Mouse (Mus musculus): ENCODE measurements at regions not wholly inside any gene's neighbourhood (a gene's known extent, or its start where the extent isn't known, plus 50 kb on each side); places are given as distances from the start of the nearest gene placed in this dataset.

DNA sequence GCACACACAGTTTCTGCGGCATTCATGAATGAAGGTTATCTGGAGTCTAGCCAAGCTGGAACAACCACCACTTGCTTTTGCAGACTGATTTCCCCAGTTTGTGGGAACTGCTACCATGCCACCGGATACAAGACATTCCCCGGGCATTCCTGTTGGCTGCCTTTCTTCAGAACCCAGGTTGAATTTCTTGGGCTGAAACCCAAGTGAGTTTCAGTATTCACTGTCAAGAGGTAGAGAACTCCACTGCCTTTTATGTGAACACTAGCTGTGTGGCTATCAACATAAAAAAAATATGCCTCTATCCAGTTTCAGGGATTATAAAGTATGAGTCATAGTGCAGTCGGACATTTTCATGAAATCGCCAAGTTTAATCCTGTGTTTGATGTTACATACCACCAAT, 216.3 kb upstream of the A1bg start:
- Histone ChIP-seq H3K4me2 (replicated peaks; ENCODE audit: low read depth, low read length) (no peak overlapping the region), H3K9me3 (ENCODE audit: low read length) (no peaks in the 10 kb centered on the region), H3K9ac (replicated peaks; ENCODE audit: low read length) (no peak overlapping the region), H3K4me3 (ENCODE audit: low read length) (no peak overlapping the region), H3K36me3 (ENCODE audit: insufficient read depth, low read length) (no peaks in the 10 kb centered on the region), H3K27ac (ENCODE audit: low read length) (no peak overlapping the region), H3K27me3 (ENCODE audit: insufficient read depth, low read length) (no peaks in the 10 kb centered on the region), H3K4me1 (ENCODE audit: insufficient read depth, low read length) (no peaks in the 10 kb centered on the region)
- ATAC-seq (ENCODE audit: low FRiP score, low TSS enrichment), result no peak
- 79% methylated on average over 5 of the region's 5 CpGs for WGBS

DNA sequence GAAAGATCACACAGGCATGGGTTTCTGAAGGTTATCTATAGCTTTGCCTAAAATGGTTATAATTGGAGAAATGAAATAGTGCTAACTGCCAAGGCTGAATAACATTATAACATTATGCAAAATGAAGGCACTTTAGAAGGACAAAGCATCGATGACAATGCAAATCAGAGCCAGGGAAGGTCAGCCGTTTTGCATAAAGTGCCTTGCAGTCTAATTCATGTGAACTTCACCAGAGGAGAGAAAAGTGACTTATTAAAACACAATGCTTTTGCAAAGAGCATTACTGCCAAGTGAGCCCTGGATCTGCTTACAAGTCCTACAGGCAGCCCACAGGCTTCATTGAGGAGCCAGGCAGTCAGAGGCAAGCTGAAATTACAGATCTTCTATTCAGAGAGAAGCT, 214.0 kb upstream of the A1bg start:
- Histone ChIP-seq H3K9ac (replicated peaks; ENCODE audit: low read length) (no peak overlapping the region), H3K9me3 (ENCODE audit: low read length) (no peaks in the 10 kb centered on the region), H3K4me3 (ENCODE audit: low read length) (no peak overlapping the region), H3K36me3 (ENCODE audit: insufficient read depth, low read length) (no peaks in the 10 kb centered on the region), H3K4me1 (ENCODE audit: insufficient read depth, low read length) (no peaks in the 10 kb centered on the region), H3K27ac (ENCODE audit: low read length) (no peak overlapping the region), H3K4me2 (replicated peaks; ENCODE audit: low read depth, low read length) (no peak overlapping the region), H3K27me3 (ENCODE audit: insufficient read depth, low read length) (no peaks in the 10 kb centered on the region)
- WGBS, result 76% methylated on average over 2 of the region's 2 CpGs
- no peak for ATAC-seq (ENCODE audit: low FRiP score, low TSS enrichment)

DNA sequence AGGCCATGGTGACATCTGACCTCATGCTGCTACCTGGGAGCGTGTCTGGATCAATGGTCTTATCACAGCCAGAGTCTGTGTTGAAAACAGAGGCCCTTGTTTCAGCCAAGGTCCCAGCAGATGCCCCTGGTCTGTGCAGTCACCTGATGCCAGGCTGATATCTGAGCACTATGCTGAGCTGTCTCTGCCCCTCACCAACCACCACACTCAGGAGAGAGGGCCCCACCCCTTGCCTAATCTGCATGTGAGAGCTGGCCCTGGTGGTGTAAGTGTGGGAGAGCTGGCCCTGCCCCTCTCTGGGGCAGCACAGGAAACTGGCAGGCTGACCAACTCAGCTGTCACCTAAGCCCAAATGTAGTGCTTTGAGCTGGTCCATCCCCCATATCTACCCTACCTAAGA, 210.5 kb upstream of the A1bg start:
- Histone ChIP-seq H3K4me1 (ENCODE audit: insufficient read depth, low read length) (no peaks in the 10 kb centered on the region), H3K4me3 (ENCODE audit: low read length) (no peak overlapping the region), H3K9ac (replicated peaks; ENCODE audit: low read length) (no peak overlapping the region), H3K4me2 (replicated peaks; ENCODE audit: low read depth, low read length) (no peak overlapping the region), H3K9me3 (ENCODE audit: low read length) (no peaks in the 10 kb centered on the region), H3K36me3 (ENCODE audit: insufficient read depth, low read length) (no peaks in the 10 kb centered on the region), H3K27ac (ENCODE audit: low read length) (no peak overlapping the region), H3K27me3 (ENCODE audit: insufficient read depth, low read length) (no peaks in the 10 kb centered on the region)
- WGBS, result 90% methylated on average over 1 of the region's 1 CpGs
- ATAC-seq (ENCODE audit: low FRiP score, low TSS enrichment), result peak; percentile 81

DNA sequence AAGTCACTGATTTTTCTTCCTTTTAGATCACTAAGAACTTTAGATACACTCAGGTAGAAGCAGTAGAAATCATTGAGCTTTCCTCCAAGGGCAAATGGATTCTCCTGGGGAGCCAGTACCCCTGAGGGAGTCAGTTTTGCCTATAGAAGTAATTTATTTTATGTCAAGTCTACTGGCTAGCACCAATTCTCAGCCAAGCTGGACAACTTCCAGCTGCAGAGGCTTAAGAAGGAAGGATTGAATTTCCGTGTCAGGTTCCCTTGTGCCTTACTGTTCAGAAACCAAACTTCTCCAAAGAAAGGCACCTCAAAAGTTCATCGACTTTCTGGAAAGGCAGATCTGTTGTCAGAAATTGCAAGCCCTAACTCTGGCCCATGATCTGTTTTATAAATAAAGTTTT, 205.2 kb upstream of the A1bg start:
- H3K36me3 ChIP-seq (ENCODE audit: insufficient read depth, low read length), result no peaks in the 10 kb centered on the region
- H3K27ac ChIP-seq (ENCODE audit: low read length), result no peak overlapping the region
- H3K27me3 ChIP-seq (ENCODE audit: insufficient read depth, low read length), result no peaks in the 10 kb centered on the region
- ATAC-seq (ENCODE audit: low FRiP score, low TSS enrichment), result no peak
- WGBS, result 20% methylated on average over 2 of the region's 2 CpGs
- no peak overlapping the region for H3K4me2 ChIP-seq (replicated peaks; ENCODE audit: low read depth, low read length)
- no peaks in the 10 kb centered on the region for H3K9me3 ChIP-seq (ENCODE audit: low read length)
- no peak overlapping the region for H3K9ac ChIP-seq (replicated peaks; ENCODE audit: low read length)
- H3K4me1 ChIP-seq (ENCODE audit: insufficient read depth, low read length), result no peaks in the 10 kb centered on the region
- no peak overlapping the region for H3K4me3 ChIP-seq (ENCODE audit: low read length)

GRCm38 (mm10) chr15:61127130-61127529, 204.3 kb upstream of the A1bg start:
- ATAC-seq (ENCODE audit: low FRiP score, low TSS enrichment), result no peak
- no peak overlapping the region for H3K9ac ChIP-seq (replicated peaks; ENCODE audit: low read length)
- H3K36me3 ChIP-seq (ENCODE audit: insufficient read depth, low read length), result no peaks in the 10 kb centered on the region
- no peak overlapping the region for H3K27ac ChIP-seq (ENCODE audit: low read length)
- no peaks in the 10 kb centered on the region for H3K27me3 ChIP-seq (ENCODE audit: insufficient read depth, low read length)
- H3K4me1 ChIP-seq (ENCODE audit: insufficient read depth, low read length), result no peaks in the 10 kb centered on the region
- no peak overlapping the region for H3K4me2 ChIP-seq (replicated peaks; ENCODE audit: low read depth, low read length)
- no peak overlapping the region for H3K4me3 ChIP-seq (ENCODE audit: low read length)
- no peaks in the 10 kb centered on the region for H3K9me3 ChIP-seq (ENCODE audit: low read length)

DNA sequence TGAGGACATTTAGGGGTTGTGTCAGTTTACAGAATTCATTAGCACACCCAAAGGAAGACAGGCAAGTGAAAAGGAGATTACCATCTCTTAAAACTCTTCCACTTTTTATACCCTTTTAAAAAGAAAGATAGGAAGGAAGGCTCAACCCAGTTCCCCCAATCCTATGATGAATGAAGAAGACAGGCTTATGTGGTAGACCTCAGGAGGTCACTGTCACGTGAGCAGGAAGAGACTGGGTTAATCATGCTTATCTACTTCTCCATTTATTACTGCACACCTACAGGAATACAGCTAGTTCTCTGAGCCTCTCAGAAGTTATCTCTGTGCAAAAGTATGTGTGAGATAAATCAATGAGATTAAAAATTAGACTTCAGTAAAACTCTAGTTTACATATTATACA, 194.1 kb upstream of the A1bg start:
- no peak overlapping the region for H3K9ac ChIP-seq (replicated peaks; ENCODE audit: low read length)
- no peak overlapping the region for H3K4me2 ChIP-seq (replicated peaks; ENCODE audit: low read depth, low read length)
- H3K9me3 ChIP-seq (ENCODE audit: low read length), result no peaks in the 10 kb centered on the region
- no peaks in the 10 kb centered on the region for H3K4me1 ChIP-seq (ENCODE audit: insufficient read depth, low read length)
- H3K27ac ChIP-seq (ENCODE audit: low read length), result no peak overlapping the region
- no peak overlapping the region for H3K4me3 ChIP-seq (ENCODE audit: low read length)
- ATAC-seq (ENCODE audit: low FRiP score, low TSS enrichment), result no peak
- no peaks in the 10 kb centered on the region for H3K27me3 ChIP-seq (ENCODE audit: insufficient read depth, low read length)
- no peaks in the 10 kb centered on the region for H3K36me3 ChIP-seq (ENCODE audit: insufficient read depth, low read length)
- WGBS, result 10% methylated on average over 1 of the region's 1 CpGs

GRCm38 (mm10) chr15:61109429-61110128, 186.8 kb upstream of the A1bg start:
- Histone ChIP-seq H3K36me3 (ENCODE audit: insufficient read depth, low read length) (no peaks in the 10 kb centered on the region), H3K4me1 (ENCODE audit: insufficient read depth, low read length) (0 out of 2 replicates have a peak, but pooled peaks cover 9% of the 10 kb centered on the region), H3K27ac (ENCODE audit: low read length) (peak overlapping the region; percentile 19; the same call in 1 of the 2 replicates), H3K27me3 (ENCODE audit: insufficient read depth, low read length) (no peaks in the 10 kb centered on the region), H3K9me3 (ENCODE audit: low read length) (no peaks in the 10 kb centered on the region), H3K9ac (replicated peaks; ENCODE audit: low read length) (no peak overlapping the region), H3K4me2 (replicated peaks; ENCODE audit: low read depth, low read length) (no peak overlapping the region), H3K4me3 (ENCODE audit: low read length) (no peak overlapping the region)
- no peak for ATAC-seq (ENCODE audit: low FRiP score, low TSS enrichment)
- WGBS, result 20% methylated on average over 4 of the region's 4 CpGs

DNA sequence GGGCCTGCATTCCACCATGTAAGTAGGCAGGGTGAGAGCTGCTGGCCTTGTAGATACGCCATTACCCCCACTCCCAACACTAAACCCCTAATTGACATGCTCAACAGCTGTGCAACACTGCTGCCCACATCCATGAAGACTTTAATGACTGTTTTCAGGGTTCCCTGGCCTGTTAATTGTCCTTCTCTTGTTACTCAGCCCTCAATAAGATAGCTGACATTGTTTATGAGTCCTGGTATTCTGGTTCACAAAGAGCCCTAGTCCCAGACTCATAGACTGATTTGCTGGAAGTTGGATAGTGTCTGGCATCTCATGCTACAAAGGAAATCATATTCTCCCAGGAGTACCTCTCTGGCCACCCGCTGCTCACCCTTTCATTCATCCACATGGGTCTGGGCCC, 186.1 kb upstream of the A1bg start:
- H3K4me2 ChIP-seq (replicated peaks; ENCODE audit: low read depth, low read length), result no peak overlapping the region
- H3K36me3 ChIP-seq (ENCODE audit: insufficient read depth, low read length), result no peaks in the 10 kb centered on the region
- no peak overlapping the region for H3K9ac ChIP-seq (replicated peaks; ENCODE audit: low read length)
- no peaks in the 10 kb centered on the region for H3K9me3 ChIP-seq (ENCODE audit: low read length)
- no peak overlapping the region for H3K4me3 ChIP-seq (ENCODE audit: low read length)
- peak; percentile 76; the same call in 1 of the 2 replicates for ATAC-seq (ENCODE audit: low FRiP score, low TSS enrichment)
- peak overlapping the region; percentile 19; the same call in 1 of the 2 replicates for H3K27ac ChIP-seq (ENCODE audit: low read length)
- 0 out of 2 replicates have a peak, but pooled peaks cover 9% of the 10 kb centered on the region for H3K4me1 ChIP-seq (ENCODE audit: insufficient read depth, low read length)
- no peaks in the 10 kb centered on the region for H3K27me3 ChIP-seq (ENCODE audit: insufficient read depth, low read length)
- 32% methylated on average over 2 of the region's 2 CpGs for WGBS

DNA sequence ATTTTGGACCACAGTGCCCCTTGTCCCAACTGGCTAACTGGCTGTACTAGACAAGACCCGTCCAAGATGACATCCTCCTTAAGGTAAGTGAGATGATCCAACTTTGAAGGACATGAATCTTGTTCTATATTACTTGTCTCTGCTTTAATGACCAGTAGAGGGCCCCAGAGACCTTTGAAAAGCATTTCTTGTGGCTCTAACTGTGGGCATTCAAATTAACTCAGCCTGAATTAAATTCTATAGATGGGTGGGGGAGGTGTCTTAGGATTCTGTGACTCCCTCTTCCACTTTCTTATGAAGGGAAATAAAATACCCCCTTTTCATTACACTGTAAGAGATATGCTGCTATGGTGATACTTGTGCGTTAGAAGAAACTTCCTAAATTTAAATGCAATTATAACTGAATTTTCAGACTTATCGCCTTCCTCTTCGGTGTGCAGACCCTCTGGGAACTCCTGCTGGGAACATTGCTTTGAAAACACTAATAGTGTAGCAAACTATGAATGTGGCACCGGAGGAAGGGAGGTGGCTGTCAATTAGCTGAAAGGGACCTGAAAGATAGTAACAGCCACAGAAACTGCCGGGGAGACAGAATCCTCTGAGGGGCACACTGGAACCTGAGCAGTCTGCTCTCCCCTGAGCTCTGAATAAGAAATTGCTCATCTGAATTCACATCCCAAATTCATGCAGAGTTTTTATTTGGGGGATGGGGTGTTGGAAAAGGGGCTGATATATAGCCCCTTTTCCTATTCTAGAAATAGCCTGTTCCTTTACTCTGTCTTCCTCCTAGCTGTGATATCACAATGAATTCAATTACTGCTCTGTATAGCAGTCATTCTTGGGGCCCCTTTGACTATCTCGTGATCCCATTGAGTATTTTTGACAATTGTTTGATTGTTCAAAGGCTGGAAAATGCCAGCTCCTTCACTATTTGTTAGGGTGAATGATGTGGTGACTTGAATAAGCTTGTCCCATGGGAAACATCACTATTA, 179.9 kb upstream of the A1bg start:
- Histone ChIP-seq H3K4me3 (ENCODE audit: low read length) (no peak overlapping the region), H3K27ac (ENCODE audit: low read length) (no peak overlapping the region), H3K4me2 (replicated peaks; ENCODE audit: low read depth, low read length) (no peak overlapping the region), H3K9ac (replicated peaks; ENCODE audit: low read length) (no peak overlapping the region), H3K4me1 (ENCODE audit: insufficient read depth, low read length) (no peaks in the 10 kb centered on the region), H3K27me3 (ENCODE audit: insufficient read depth, low read length) (no peaks in the 10 kb centered on the region), H3K9me3 (ENCODE audit: low read length) (no peaks in the 10 kb centered on the region), H3K36me3 (ENCODE audit: insufficient read depth, low read length) (no peaks in the 10 kb centered on the region)
- WGBS, result 41% methylated on average over 7 of the region's 7 CpGs
- ATAC-seq (ENCODE audit: low FRiP score, low TSS enrichment), result no peak

DNA sequence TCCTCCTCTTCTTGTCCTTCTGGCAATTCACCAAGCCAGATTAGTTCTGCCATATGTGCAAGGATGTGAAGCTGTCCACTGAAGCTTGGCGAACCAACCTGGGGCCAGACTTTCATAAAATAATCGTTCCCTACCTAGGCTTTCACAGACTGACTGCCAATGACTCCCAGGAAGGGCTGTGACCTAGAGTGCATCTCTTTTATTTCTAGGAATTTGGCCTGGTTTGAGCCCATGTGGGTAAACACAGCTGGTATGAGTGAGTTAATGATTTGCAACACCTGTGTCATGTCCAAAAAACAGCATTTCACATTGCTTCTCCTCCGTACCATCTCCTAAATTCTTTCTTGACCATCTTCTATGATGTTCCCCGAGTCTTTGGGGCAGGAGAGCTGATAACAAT, 178.0 kb upstream of the A1bg start:
- no peaks in the 10 kb centered on the region for H3K36me3 ChIP-seq (ENCODE audit: insufficient read depth, low read length)
- H3K4me3 ChIP-seq (ENCODE audit: low read length), result no peak overlapping the region
- WGBS, result 52% methylated on average over 4 of the region's 4 CpGs
- no peak overlapping the region for H3K27ac ChIP-seq (ENCODE audit: low read length)
- H3K9ac ChIP-seq (replicated peaks; ENCODE audit: low read length), result no peak overlapping the region
- no peaks in the 10 kb centered on the region for H3K9me3 ChIP-seq (ENCODE audit: low read length)
- H3K4me2 ChIP-seq (replicated peaks; ENCODE audit: low read depth, low read length), result no peak overlapping the region
- no peaks in the 10 kb centered on the region for H3K4me1 ChIP-seq (ENCODE audit: insufficient read depth, low read length)
- H3K27me3 ChIP-seq (ENCODE audit: insufficient read depth, low read length), result no peaks in the 10 kb centered on the region
- no peak for ATAC-seq (ENCODE audit: low FRiP score, low TSS enrichment)

All from kidney, embryonic 16.5 days (tissue).